Mouse (Mus musculus) frontal cortex, postnatal 14 days (tissue): ENCODE measurements around the gene Adamts18.
A peak's percentile ranks its signal among the peaks of the same experiment; 100 is the strongest.

ENCODE experiments used
- DNase-seq, 2 experiments: peaks; one replicate each; pipeline ENCODE4 v3.0.0; 2022; ENCODE audit warnings: low spot score in 2 of 2

Gene Adamts18

DNA sequence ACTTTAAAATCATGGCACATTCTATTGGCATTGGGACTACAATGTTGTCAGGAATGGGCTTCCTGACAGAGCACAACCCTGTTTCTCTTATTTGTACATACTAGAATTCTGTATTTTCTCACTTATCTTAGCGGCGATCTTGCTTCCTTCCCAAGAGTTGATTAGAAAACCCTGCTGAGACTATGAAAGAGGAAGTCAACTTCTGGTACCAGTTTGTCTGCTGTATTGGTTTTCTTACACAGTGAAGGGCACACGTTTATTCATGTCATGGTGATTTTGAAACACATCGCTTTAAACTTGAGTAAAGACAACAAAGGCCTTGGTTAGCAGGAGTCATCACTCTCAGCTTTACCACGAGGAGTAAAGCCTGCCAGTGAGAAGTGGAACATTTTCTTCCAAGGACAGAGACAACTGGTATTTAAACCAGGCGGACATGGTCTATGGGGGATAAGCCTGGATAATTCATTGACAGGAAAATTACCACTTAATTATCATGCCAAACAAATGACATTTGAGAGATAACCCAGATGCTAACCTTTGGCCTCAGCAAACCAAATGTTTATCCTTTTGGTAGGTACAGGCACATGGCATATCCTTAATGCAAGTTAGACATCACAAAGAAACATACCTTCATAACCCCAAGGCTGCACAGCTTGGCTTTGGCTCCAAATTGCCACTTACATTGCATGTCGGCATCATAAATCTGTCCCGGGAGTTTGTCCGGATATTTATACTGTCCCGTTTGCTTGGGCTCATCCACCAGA lies 84.8 kb downstream of the Adamts18 start:
- DNase-seq, result no peak

DNA sequence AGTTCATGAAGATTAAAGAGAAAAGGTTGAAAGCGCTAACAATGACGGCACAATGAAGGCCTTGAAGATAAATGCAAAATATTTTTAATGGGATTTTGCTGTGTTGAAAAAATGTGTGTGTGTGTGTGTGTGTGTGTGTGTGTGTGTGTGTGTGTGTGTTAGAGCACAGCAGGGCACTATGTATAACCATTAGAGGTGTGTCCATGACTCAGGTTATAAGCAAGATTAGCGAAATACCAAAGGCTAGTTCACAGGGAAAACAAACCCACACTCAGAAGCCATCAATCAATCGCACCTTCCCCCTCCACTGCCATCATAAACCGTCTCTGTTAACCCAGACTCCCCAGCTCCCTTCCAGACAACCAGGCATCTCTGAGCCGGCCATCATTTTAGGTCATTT lies 86.4 kb downstream of the Adamts18 start:
- DNase-seq, result no peak

DNA sequence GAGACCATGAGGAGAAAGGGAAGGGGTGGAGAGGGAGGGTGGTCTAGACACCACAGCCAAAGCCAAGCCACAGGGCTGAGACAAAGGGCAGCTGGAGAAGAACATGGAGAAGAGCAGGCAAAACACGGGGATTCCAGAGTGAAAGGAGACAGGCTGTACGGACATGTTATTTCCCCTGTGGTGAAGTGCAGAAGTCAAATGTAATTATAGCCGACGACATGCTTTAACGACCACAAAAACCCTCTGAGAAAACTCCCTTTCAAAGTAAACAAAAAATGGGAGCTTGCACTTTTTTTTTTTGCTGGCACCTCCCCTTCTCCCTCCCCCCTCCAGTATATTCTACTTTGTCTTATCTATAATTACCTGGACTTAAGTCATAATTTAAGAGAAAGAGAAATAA lies 92.7 kb downstream of the Adamts18 start:
- no peak for DNase-seq

DNA sequence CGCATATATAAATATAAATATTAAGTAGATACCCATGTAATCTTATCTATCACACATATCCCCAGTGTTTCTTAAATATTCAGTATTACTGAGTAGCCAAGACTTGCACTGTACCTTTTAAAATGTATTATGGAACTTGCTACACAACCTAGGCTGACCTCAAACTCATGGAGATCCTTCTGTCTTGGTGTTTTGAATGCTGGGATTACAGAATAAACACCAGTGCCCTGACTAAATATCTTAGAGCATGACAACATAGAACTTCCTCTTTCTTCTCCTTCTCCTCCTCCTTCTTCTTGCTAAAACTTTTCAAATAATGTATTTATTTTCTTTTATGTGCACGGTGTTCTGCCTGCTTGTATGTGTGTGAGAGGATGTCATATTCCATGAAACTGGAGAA lies 95.4 kb downstream of the Adamts18 start:
- DNase-seq, result no peak

DNA sequence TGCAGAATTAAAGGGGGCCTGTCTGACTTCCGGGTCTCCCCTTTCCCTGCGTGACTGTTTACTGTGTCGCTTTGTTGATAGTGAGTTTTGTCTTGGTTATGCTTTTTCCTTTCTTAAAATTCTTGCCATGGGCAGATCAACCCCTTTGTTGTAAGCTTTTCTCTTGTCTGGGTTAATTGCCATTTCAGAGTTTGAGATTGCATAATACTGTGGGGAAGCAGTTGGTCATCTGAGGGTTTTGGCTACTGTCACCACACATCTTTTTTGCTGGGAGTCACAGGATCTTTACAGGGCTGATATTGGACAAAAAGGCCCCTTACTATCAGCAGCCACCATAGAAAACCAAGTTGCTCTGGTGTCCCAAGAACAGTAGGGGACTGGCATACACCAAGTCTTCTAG lies 96.2 kb downstream of the Adamts18 start:
- no peak for DNase-seq

DNA sequence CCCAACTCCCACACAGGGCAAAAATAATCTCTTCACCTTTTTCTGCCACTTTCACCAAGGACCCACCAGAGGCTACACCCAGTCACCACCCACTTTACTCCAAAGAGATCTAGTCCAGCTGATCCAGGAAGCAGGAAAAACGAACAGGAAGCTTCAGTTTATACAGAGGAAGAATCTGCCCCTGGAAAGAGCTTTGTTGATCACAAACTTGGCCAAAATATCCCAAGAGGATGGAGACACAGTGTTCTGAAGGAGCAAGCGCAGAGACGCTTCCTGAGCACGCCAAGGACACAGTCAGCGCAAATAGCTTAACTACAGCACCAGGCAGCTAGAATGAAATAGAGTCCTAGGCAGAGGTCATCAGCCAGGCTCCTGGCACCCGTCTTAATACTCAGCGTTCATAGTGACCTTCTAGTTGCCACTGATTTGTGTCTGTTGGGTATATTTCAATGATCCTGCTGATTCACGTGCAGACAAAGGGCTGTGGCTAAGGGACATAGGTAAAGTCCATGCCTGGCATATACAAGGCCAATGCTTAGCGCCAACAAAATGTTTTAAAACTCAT lies 113.0 kb downstream of the Adamts18 start:
- no peak for DNase-seq

DNA sequence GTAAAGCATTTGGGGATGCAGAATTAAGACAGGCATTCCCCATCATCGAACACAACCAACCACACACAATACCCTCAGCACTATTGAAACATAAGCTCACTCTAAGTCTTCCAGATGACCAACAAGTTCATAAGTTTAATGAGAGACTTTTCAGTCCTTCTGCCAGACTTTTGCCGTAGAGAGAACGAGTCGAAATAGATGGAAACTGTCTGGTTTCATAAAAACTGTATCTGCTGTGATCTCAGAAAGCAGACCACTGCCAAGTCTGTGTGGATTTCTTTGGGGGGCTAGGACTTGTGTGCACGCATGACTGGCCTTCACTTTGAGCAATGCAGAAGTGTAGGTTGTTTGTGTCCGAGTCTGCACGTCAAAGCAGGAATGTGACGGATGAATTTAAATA lies 123.2 kb downstream of the Adamts18 start:
- DNase-seq, result no peak

DNA sequence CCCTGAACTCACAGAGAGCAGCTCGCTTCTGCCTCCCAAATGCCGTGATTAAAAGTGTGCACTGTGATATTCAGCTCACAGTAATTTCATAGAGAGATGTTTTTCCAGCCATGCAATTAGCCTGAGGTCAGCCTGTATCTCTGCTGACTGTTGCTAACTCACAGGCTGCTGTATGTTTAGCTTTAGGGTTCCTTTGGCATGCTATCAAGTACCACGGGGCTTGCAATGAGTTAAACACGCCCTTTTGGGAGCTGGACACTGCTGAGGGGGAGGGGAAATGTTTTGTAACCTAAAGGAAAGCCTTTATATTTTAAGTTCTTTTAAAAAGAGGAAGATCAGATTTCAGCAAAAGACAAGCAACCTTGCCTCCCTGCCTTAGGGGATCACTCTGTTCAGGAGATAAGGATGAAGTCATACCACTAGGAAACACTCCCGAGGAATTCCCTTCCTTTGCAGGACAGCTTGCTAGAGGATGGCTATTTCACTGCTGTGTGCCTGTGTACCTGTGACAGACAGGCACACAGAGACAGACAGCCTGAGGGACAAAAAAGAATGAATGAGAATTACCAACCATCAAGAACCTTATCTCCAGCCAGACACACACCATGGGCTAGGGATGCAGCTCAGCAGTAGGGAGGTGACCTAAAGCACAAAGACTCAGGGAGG lies 124.5 kb downstream of the Adamts18 start:
- no peak for DNase-seq

DNA sequence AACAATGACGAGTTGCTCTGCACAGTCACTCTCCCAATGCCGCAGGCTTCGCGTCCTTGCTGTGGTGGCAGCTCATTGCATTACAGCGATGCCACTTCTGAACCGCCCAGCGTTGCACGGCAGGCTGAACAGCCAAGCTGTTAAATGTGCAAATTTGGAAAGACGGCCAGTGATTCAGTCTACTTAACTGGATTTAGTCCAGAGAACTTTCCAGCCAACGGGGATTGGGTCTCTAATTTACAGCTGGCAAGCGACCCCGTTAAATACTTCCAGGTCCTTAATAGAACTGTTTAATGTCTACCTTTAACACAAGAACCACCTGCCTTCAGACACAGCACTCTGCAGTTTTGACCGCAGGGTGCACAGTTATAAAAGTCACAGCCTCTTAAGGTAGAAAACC lies 127.1 kb downstream of the Adamts18 start:
- DNase-seq, result peak in 1 of 2 experiments; percentile 8

DNA sequence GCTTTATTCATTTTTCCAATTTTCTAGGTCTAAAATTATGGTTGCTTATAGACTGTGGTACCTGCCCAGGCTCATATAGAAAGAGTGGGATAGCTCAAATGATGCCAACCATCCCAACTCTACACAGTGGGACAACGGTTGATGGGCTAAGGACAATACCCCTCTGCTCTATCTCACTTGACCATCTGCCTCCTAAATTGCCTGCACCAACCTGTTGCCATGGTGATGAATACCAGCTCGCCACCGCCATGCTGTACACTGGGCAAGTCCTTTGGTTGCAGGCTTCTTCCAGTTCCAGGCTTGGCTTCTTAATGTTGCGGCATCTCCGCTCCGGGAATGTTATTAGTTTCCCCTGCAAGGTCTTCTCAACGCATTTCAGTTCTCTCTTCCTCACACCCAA lies 143.6 kb downstream of the Adamts18 start:
- DNase-seq, result no peak

DNA sequence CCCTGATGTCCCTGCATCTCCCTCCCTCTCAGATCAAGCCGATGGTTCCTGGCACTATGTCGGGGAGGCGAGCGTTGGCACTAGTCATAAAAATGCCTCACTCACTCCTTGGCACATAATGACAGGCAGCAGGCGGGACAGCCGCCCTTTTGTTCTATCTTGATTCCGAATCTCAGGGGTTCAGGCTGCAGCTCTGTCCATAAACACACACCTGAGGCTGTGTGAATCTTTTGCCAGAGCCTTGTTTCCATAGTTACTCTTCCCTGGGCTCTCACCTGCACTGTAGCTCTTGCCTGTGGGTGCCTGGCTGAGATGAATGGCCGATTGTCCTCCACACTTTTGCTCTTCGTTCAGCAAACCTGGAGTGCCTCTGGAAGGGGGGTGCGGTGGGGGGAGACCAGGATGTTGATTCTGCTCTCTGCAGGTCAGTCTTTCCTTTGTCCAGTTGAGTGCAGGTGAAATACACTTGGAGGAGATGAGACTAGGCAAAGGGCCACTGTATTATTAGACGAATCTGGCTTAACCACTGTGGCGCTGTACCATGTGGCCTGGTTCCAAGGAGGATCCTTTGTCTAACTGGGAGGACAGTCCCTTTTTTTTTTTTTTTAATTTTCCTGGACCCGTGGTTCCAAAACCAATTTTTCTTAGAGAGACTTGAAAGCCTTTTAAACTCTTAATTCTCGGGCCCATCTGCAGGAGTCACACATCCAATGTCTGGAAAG lies 156.8 kb downstream of the Adamts18 start:
- DNase-seq, result no peak

DNA sequence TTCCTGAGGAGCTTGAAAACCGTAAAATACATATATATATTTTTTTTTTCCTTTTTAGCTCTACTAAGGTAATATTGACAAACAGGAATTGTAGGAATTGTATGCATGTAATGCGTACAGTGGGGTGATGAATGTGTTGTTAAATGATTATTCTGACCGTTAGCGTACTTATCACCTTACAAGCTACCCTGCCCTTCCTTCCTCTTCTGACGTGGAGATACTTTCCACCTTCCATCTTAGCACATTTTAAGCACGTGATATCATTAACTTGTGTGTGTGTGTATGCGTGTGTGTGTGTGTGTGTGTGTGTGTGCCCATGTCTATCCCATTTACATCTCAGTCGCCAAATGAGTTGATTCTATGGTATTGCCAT lies 160.0 kb downstream of the Adamts18 start:
- DNase-seq, result no peak

DNA sequence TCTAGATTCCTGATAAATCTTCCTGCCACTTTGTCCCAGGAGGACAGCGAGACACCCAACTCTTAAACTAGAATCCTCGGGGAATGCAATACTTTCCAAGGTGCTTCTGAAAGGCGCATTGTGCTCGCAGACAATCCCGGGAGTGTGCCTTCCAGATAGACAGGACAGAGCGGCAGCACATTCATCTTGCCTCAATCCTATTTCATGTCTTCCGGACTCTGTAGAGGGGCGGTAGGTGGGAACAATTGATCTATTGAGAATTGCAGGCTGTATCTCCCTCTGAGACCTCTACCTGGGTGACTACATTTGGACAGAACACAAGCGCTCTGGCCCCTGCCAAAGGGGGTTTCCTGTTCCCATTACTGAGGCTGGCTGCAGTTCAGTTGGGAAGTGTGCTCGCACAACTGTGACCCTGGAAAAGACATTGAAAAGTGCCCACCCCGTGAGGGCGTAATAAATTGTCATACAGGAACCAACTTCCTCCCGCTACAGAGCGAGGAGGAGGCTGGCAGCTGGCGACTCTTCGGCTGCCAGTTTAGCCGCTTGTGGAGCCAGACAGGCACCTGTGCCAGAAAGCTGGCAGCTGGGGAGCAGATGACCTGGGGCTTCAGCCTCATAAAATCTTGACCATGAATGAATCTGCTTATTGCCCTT lies 160.5 kb downstream of the Adamts18 start:
- DNase-seq, result no peak

DNA sequence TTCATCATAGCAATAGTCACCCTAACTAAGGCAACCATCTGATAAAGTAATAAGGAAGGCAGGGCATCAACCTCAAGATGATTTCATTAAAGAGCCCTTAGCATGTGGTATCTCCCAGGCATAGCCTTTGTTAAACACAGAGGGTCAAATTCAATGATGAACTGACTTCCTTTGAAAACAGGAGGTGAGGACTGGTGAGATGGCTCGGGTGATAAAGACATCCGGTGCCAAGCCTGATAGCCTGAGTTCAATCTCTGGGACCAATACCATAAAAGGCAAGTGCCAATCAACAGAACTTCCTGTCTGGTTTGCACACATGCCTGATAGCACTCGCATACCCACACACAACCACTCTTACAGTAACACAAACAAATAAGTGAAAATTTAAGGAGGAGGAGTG lies 169.2 kb downstream of the Adamts18 start:
- no peak for DNase-seq

DNA sequence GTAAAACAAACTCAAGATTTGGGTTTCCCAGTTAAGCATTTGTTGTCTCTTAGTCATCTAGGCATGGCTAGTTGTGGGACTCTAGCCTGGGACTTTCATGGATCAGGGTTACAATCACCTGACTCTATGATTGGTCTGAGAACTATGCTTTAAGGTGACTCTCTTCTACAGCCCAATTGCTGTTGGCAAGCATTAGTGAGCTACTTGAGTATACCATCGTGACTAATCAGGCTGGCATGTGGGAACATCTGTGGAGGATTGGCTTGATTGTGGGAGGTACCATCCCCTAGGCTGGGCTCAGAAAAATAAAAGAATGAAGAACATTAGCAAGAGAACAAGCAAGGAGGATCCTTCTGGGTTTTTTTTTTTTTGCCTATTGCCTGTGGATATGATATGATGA lies 171.7 kb downstream of the Adamts18 start:
- no peak for DNase-seq

DNA sequence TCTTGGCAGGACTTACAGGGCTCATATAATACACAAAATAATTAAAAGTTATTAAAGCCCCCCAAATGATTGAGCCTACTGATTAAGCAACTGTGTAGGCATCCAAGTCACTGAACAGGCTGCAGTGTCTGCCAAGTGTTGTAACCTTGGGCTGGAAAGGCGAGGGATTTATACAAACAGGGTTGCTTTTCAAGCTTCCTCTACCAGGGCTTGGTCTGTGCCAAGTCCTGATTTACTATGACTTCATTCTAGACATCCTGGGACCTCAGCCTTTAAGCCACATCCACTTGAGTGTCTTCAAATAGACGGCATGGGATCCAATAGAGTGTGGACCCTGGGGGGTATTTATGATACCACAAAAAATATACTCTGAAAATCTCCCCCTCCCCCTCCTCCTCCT lies 173.3 kb downstream of the Adamts18 start:
- DNase-seq, result no peak

DNA sequence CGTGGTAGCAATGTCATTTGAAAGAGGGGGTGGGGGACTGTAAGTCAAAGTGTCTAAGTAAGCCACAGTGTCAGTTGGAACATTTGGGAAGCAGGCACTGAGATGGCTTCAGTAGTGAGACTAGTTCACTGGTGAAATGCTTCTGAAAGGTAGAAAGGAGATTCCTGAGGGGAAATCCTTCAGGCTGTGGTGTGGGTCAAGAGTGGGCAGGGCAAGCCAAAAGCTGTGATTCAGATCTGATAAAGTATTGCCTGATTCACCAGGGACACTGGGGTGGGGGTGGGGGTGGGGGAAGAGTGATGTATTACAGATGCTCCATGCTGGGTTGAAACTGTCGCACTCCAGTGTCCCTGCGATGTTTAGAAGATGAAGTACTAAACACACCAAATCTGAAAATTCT lies 173.9 kb downstream of the Adamts18 start:
- no peak for DNase-seq

DNA sequence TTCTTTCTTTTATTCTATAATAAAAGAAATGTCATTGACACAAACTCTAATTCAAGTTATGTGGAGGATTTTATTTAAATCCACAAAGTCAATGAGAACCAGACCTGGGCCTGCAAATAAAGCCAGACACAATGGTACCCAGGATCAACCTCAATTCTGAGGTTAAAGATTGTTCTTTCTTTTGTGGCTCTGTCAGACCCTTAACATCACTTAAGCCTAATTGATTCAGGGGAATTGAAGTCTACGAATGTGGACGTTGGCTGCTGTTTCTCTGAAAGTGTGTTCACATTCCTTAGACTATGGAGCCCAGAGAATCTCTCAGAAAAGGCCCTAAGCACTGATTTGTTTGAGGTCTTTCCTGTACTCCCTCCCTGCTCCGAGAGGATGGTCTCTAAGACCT lies 175.2 kb downstream of the Adamts18 start:
- no peak for DNase-seq

DNA sequence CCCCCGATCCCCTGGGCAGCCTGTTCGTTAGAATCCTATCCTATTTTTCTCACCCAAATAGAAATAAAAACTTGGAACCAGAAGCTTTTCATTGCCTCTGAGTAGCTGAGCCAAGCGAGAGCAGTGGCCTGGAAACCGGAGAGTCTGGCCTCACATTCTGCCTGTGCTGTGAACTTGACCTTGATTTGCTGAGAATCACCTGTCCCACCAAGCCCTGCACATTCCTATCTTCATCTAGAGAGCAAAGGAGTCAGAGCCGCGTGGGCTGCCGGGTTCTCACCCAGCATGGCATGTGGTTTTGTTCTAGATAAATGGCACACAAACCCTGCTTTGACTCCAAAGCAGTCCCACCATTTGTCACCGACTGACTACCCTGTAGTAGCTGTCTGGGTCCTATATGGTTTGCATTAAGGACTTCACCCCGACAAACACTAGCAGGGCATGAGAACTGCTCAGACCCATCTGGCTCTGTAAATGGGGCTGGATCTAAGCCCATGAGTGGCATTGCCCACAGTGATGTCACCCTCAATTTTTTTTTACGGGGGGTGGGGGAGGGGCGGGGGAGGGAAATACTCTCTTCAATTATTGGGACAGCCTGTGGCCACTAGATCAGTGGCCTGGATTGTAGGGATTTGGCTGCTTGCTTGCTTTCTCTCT lies 175.8 kb downstream of the Adamts18 start:
- DNase-seq, result no peak

DNA sequence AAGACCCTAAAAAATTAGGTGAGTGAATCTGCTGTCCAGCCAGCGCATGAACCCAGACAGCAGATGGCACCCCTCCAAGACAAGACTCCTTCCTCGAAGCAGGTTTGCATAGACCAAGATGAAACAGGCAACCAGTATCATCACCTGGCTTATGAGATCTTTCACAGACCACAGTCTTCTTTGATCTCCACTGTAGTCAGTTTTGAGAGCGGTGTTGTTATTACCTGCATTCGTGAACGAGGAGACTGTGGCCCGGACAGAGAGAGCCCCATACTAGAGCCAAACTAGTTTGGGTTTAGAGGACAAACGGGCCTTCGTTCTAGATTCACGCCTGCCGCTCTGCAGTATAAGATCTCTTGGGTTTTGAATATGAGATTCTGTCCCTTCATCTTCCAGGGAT lies 178.6 kb downstream of the Adamts18 start:
- no peak for DNase-seq

DNA sequence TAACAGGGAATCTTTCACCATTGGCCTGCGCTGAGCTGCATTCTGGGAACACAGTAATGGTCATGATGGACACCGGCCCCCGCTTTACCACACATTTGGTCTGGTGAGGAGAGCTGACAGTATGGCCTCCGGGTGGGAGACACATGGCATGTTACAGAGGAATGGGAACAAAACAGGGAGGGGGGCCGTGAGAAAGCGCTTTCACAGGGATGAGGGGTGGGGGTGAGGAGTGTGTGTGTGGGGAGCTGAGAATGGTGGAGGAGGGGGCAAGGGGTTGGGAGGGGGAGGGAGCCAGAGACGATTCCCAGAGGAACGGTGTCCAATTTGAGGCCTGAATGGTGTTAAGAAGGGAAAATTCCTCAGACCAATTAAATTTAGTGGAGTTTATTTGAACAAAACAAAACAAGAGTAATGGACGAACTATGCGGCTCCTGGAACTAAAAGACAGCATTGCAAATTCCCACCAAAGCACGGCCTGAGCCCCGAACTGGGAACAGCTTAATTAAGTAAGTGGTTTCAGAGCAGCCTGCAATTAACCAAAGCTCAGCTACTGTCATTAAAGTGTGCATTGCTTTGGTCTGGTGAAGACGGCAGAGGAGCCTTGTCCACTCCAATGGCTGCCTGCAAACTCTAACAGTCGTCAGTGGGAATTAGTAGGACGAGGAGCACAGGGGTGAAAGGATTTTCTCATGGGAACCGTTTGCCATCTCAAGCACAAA lies 181.7 kb downstream of the Adamts18 start:
- DNase-seq, result no peak
